Mouse (Mus musculus): ENCODE measurements around the gene Cnppd1. TPM values are rescaled to one million over a fixed set of nuclear protein-coding genes. Genes with fewer than 3 reads are reported as not detected.

The Cnppd1 gene
- polyA plus RNA-seq, 1 experiment from 2014 or later, result 35.1 TPM

DNA sequence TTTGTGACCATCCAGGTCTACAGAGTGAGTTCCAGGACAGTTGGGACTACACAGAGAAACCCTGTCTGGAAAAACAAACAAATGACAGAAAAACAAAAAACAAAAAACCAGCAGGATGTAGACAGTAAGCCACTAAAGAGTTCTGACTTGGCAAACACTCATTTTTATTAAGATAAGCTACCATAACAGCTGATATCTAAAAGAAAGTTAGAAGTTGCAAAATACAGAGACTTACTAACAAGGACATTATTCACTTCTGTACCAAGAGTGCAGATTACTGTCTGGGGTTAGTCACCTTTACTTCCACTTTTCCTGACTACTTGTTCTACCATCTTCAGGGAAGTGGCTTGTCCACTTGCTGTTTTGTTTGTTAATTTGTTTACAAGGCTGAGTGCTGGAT, 16.5 kb upstream of the Cnppd1 start:
- ATAC-seq (ENCODE audit: low FRiP score, low TSS enrichment) (no peak), DNase-seq (ENCODE audit: low spot score) (no peak)
- H3K4me3 ChIP-seq (ENCODE audit: low read depth, low read length), result no peak overlapping the region
- no peaks in the 10 kb centered on the region for H3K4me1 ChIP-seq (replicated peaks; ENCODE audit: control insufficient read depth, insufficient read depth)
- TF ChIP-seq EP300 (optimal IDR thresholded peaks at IDR 0.05) (no peak), CTCF (IDR thresholded peaks at IDR 0.05; ENCODE audit: low read depth) (no peak)
- no peaks in the 10 kb centered on the region for H3K36me3 ChIP-seq (ENCODE audit: control insufficient read depth, insufficient read depth, low read length)
- no peaks in the 10 kb centered on the region for H3K27me3 ChIP-seq (ENCODE audit: control insufficient read depth, insufficient read depth, low read length)
- H3K27ac ChIP-seq (replicated peaks), result no peak overlapping the region
- H3K9me3 ChIP-seq (ENCODE audit: control insufficient read depth, low read length), result no peaks in the 10 kb centered on the region
- H3K4me2 ChIP-seq (replicated peaks; ENCODE audit: low read depth), result no peak overlapping the region
- H3K9ac ChIP-seq (ENCODE audit: low read length), result no peak overlapping the region

DNA sequence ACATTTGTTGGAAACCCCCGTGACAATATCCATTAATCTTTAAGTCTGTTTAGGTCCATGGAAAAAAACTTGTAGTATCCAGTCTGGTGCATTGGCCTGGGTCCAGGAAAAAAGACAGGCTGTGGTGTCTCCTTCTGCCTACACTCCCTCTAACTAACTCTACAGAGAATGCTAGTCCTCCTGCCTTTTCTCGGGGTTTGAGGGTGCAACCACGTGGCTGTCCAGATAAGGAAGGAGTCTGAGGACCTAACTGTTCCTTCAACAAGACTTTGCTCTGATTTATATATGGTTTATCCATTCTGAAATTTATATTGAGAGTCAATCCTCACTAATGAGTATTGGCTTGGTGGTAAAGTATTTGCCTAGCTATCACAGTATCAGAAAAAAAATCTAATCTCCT, 13.3 kb upstream of the Cnppd1 start:
- H3K27me3 ChIP-seq (ENCODE audit: control insufficient read depth, insufficient read depth, low read length), result no peaks in the 10 kb centered on the region
- TF ChIP-seq CTCF (IDR thresholded peaks at IDR 0.05; ENCODE audit: low read depth) (no peak), EP300 (optimal IDR thresholded peaks at IDR 0.05) (no peak)
- H3K4me2 ChIP-seq (replicated peaks; ENCODE audit: low read depth), result no peak overlapping the region
- no peaks in the 10 kb centered on the region for H3K9me3 ChIP-seq (ENCODE audit: control insufficient read depth, low read length)
- no peak overlapping the region for H3K4me3 ChIP-seq (ENCODE audit: low read depth, low read length)
- H3K9ac ChIP-seq (ENCODE audit: low read length), result no peak overlapping the region
- no peaks in the 10 kb centered on the region for H3K4me1 ChIP-seq (replicated peaks; ENCODE audit: control insufficient read depth, insufficient read depth)
- WGBS, result 38% methylated on average over 3 of the region's 3 CpGs
- H3K36me3 ChIP-seq (ENCODE audit: control insufficient read depth, insufficient read depth, low read length), result no peaks in the 10 kb centered on the region
- no peak for DNase-seq (ENCODE audit: low spot score)
- no peak for ATAC-seq (ENCODE audit: low FRiP score, low TSS enrichment)
- no peak overlapping the region for H3K27ac ChIP-seq (replicated peaks)

GRCm38 (mm10) chr1:75148727-75149126, 6.2 kb upstream of the Cnppd1 start:
- WGBS, result 87% methylated on average over 4 of the region's 4 CpGs
- no peak overlapping the region for H3K27ac ChIP-seq (replicated peaks)
- no peak overlapping the region for H3K4me3 ChIP-seq (ENCODE audit: low read depth, low read length)

DNA sequence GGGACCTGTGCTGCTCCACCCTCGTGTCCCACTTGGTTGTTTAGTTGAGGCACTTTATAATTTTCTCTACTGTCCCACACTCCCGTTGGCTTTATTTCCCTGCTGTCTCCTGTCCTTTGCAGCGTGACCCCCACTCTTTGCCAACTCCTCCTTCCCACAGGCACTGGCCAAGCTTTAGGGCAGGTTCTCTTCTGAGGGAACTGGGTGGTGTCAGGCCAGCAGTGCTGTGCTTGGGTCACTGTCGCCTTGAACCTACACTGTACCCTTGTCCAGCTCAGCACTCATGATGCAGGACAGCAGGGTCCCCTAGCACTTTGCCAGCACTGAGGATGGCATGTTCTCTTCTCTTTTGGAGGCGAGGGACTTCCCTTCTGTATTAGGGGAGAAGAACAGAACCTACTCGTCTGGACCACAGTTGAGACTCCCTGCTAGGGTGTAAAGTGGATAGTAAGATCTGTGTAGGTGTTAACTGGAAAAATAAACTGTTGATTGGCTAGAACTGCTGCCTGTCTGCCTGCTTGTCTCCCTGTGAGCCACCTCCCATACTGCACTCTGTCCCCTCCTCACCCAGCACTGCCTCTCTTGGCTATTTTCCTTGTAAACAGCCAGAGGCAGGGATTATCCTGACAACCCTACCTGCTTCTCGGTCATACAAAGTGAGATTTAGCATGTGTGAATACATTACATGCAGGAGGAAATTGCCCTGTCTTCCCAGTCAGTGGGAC, 5.1 kb upstream of the Cnppd1 start:
- H3K9ac ChIP-seq (ENCODE audit: low read length), result no peak overlapping the region
- H3K4me1 ChIP-seq (replicated peaks; ENCODE audit: control insufficient read depth, insufficient read depth), result 0 out of 2 replicates have a peak, but pooled peaks cover 3% of the 10 kb centered on the region
- TF ChIP-seq CTCF (IDR thresholded peaks at IDR 0.05; ENCODE audit: low read depth) (no peak), EP300 (optimal IDR thresholded peaks at IDR 0.05) (no peak)
- H3K36me3 ChIP-seq (ENCODE audit: control insufficient read depth, insufficient read depth, low read length), result peaks cover 34% of the 10 kb centered on the region
- WGBS, result 77% methylated on average over 7 of the region's 7 CpGs
- no peak overlapping the region for H3K4me3 ChIP-seq (ENCODE audit: low read depth, low read length)
- H3K27ac ChIP-seq (replicated peaks), result no peak overlapping the region
- no peak overlapping the region for H3K4me2 ChIP-seq (replicated peaks; ENCODE audit: low read depth)
- no peak for ATAC-seq (ENCODE audit: low FRiP score, low TSS enrichment)
- H3K27me3 ChIP-seq (ENCODE audit: control insufficient read depth, insufficient read depth, low read length), result no peaks in the 10 kb centered on the region
- DNase-seq (ENCODE audit: low spot score), result no peak
- H3K9me3 ChIP-seq (ENCODE audit: control insufficient read depth, low read length), result no peaks in the 10 kb centered on the region

More at GRCm38 (mm10) chr1:75148727-75149126, 6.2 kb upstream of the Cnppd1 start:
- ATAC-seq (ENCODE audit: low FRiP score, low TSS enrichment), result no peak
- no peak for DNase-seq (ENCODE audit: low spot score)
- H3K9me3 ChIP-seq (ENCODE audit: control insufficient read depth, low read length), result no peaks in the 10 kb centered on the region
- peaks cover 34% of the 10 kb centered on the region for H3K36me3 ChIP-seq (ENCODE audit: control insufficient read depth, insufficient read depth, low read length)
- H3K27me3 ChIP-seq (ENCODE audit: control insufficient read depth, insufficient read depth, low read length), result no peaks in the 10 kb centered on the region
- H3K4me1 ChIP-seq (replicated peaks; ENCODE audit: control insufficient read depth, insufficient read depth), result no peaks in the 10 kb centered on the region
- no peak overlapping the region for H3K9ac ChIP-seq (ENCODE audit: low read length)
- no peak overlapping the region for H3K4me2 ChIP-seq (replicated peaks; ENCODE audit: low read depth)
- TF ChIP-seq CTCF (IDR thresholded peaks at IDR 0.05; ENCODE audit: low read depth), result no peak
- no peak for TF ChIP-seq EP300 (optimal IDR thresholded peaks at IDR 0.05)

DNA sequence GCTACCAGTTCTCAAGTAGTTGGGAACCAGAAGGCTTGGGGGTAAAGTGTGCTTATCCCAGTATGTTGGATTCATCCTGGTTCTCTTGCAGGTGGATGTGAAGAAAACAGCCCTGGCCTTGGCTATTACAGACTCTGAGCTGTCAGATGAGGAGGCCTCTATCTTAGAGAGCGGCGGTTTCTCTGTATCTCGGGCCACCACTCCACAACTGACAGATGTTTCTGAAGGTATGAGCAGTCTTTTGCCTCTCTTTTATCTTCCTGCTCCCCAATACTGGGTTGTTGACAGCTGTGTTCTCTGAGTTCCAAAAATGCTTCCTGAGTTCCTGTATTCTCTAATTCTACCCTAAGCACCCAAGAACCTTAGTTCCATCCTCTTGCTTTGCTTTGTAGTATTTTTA, 3.1 kb upstream of the Cnppd1 start:
- no peaks in the 10 kb centered on the region for H3K9me3 ChIP-seq (ENCODE audit: control insufficient read depth, low read length)

DNA sequence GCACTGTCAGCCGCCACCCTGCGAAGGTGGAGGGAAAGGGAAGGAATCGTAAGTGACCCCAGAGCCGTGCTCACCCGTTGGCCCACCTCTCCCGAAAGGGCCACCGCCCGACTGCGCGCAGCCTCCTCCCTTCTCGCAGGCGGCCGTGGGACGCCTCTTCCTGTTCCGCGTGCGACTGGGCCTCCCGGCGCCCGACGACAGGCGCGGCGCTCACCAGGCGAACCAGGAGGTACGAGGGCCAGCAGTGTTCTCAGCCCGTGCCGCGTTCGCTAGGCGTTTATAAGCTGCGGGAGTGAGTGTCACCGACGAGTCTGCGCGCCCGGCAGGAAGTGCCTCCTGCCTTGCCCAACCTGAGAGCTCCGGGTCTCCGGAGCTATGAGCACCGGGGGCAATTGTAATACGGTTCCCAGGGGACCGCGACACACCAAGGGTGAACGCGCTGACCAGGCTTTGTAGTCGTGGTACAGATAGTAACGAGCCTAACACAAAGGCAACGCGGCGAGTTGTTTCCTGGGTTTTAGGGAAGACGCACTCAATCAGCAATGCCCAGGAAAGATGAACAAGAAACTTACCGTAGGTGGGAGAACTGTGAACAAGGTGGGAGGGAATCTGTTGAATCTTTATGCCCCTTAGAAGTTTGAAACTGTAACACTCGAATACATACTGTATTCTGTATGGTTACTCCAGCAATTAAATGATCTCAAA, 873 bp downstream of the Cnppd1 start:
- Histone ChIP-seq H3K4me1 (replicated peaks; ENCODE audit: control insufficient read depth, insufficient read depth) (0 out of 2 replicates have a peak, but pooled peaks cover 3% of the 10 kb centered on the region), H3K27ac (replicated peaks) (peak overlapping the region; percentile 96), H3K36me3 (ENCODE audit: control insufficient read depth, insufficient read depth, low read length) (peaks cover 34% of the 10 kb centered on the region), H3K27me3 (ENCODE audit: control insufficient read depth, insufficient read depth, low read length) (no peaks in the 10 kb centered on the region), H3K4me2 (replicated peaks; ENCODE audit: low read depth) (peak overlapping the region; percentile 89), H3K9me3 (ENCODE audit: control insufficient read depth, low read length) (no peaks in the 10 kb centered on the region), H3K4me3 (ENCODE audit: low read depth, low read length) (peak overlapping the region; percentile 82), H3K9ac (ENCODE audit: low read length) (peak overlapping the region; percentile 88)
- under 1% methylated on average over 53 of the region's 53 CpGs for WGBS
- peak; percentile 83 for DNase-seq (ENCODE audit: low spot score)
- ATAC-seq (ENCODE audit: low FRiP score, low TSS enrichment), result peak; percentile 61
- no peak for TF ChIP-seq CTCF (IDR thresholded peaks at IDR 0.05; ENCODE audit: low read depth)
- no peak for TF ChIP-seq EP300 (optimal IDR thresholded peaks at IDR 0.05)

More for the DNA sequence above, 3.1 kb upstream of the Cnppd1 start:
- Histone ChIP-seq H3K27ac (replicated peaks) (no peak overlapping the region), H3K4me2 (replicated peaks; ENCODE audit: low read depth) (no peak overlapping the region), H3K9ac (ENCODE audit: low read length) (no peak overlapping the region), H3K36me3 (ENCODE audit: control insufficient read depth, insufficient read depth, low read length) (peaks cover 33% of the 10 kb centered on the region), H3K4me1 (replicated peaks; ENCODE audit: control insufficient read depth, insufficient read depth) (0 out of 2 replicates have a peak, but pooled peaks cover 3% of the 10 kb centered on the region), H3K27me3 (ENCODE audit: control insufficient read depth, insufficient read depth, low read length) (no peaks in the 10 kb centered on the region), H3K4me3 (ENCODE audit: low read depth, low read length) (no peak overlapping the region)
- WGBS, result 96% methylated on average over 3 of the region's 3 CpGs
- no peak for TF ChIP-seq EP300 (optimal IDR thresholded peaks at IDR 0.05)
- TF ChIP-seq CTCF (IDR thresholded peaks at IDR 0.05; ENCODE audit: low read depth), result no peak
- DNase-seq (ENCODE audit: low spot score) (no peak), ATAC-seq (ENCODE audit: low FRiP score, low TSS enrichment) (no peak)

Measured in stomach, postnatal 0 days (tissue).